Mouse (Mus musculus) limb, embryonic 14.5 days (tissue): ENCODE data around the gene Ddo. TPM values are rescaled to one million over a fixed set of nuclear protein-coding genes. Genes with fewer than 3 reads are reported as not detected.

Experiments
- ATAC-seq: fragments of 200-750 bp; cut with Nextera tagmentation; 2 replicates; pipeline ENCODE4 v1.8.0; 2017; ENCODE audit warnings: low read depth, moderate number of reproducible peaks, moderate TSS enrichment; ENCODE audit not compliant: low FRiP score
- DNase-seq: peaks from one replicate; pipeline ENCODE4 v3.0.0-alpha.2; 2015; ENCODE audit warnings: low spot score
- H3K27ac ChIP-seq: fragments of 300-500 bp; sonication (generic); replicated peaks from 2 replicates; pipeline ENCODE4 v1.5.1; 2014; ENCODE audit warnings: low read depth, mild to moderate bottlenecking, low read length, moderate library complexity, mixed read lengths
- H3K27me3 ChIP-seq: fragments of 300-500 bp; sonication (generic); 2 replicates; pipeline ENCODE4 v1.6.1; 2014; ENCODE audit warnings: low read length, mixed read lengths; ENCODE audit not compliant: control insufficient read depth, insufficient read depth
- H3K36me3 ChIP-seq: fragments of 300-500 bp; sonication (generic); 2 replicates; pipeline ENCODE4 v1.6.1; 2014; ENCODE audit warnings: mild to moderate bottlenecking, low read length, moderate library complexity, mixed read lengths; ENCODE audit not compliant: control insufficient read depth, insufficient read depth
- H3K4me1 ChIP-seq: fragments of 300-500 bp; sonication (generic); 2 replicates; pipeline ENCODE4 v1.6.1; 2014; ENCODE audit warnings: antibody characterized with exemption, low read length, mixed read lengths; ENCODE audit not compliant: control insufficient read depth, insufficient read depth
- H3K4me2 ChIP-seq: fragments of 300-500 bp; sonication (generic); replicated peaks from 2 replicates; pipeline ENCODE4 v1.6.1; 2014; ENCODE audit warnings: low read depth, mild to moderate bottlenecking, low read length, moderate library complexity; ENCODE audit not compliant: severe bottlenecking
- H3K4me3 ChIP-seq: fragments of 300-500 bp; sonication (generic); replicated peaks from 2 replicates; pipeline ENCODE4 v1.5.1; 2014; ENCODE audit warnings: low read length
- H3K9ac ChIP-seq: fragments of 300-500 bp; sonication (generic); 2 replicates; pipeline ENCODE4 v1.6.1; 2014; ENCODE audit warnings: mild to moderate bottlenecking, low read depth, low read length, moderate library complexity; ENCODE audit not compliant: severe bottlenecking
- H3K9me3 ChIP-seq: fragments of 300-500 bp; sonication (generic); 2 replicates; pipeline ENCODE4 v1.6.1; 2016; ENCODE audit warnings: low read length; ENCODE audit not compliant: control insufficient read depth
- POLR2A ChIP-seq: fragments of 200-500 bp; IDR thresholded peaks from 2 replicates; pipeline ENCODE4 v1.8.0; 2012; ENCODE audit warnings: inconsistent platforms, mild to moderate bottlenecking, moderate library complexity, borderline replicate concordance; ENCODE audit not compliant: insufficient read depth, insufficient read length; ENCODE audit errors: extremely low read depth
- WGBS: fragments of 180-500 bp; shearing (Covaris S2); extraction: QIAGEN DNeasy Blood & Tissue Kit; methylation state at CpG from one replicate; pipeline ENCODE4 v1.1.7; 2014; 5-methylcytosine and 5-hydroxymethylcytosine counted together
- polyA plus RNA-seq, 2 experiments: library from polyadenylated mRNA; depleted of rRNA in 1 of 2; stranded (reverse) in 1 of 2; unstranded in 1 of 2; fragments of >200 nt; fragmentation: Nextera tagmentation in 1 of 2; extraction: Ambion mirVana in 1 of 2; gene quantifications; 2 replicates each; pipeline versions ENCODE4 v1.2.1 to v1.2.3; 2012 to 2014

The Ddo gene
- polyA plus RNA-seq, 2 experiments, result 0.06 to 0.28 TPM

- H3K4me2 ChIP-seq, result no peak overlapping the region
- no peak overlapping the region for H3K27ac ChIP-seq
- no peak overlapping the region for H3K9ac ChIP-seq
- H3K27me3 ChIP-seq, result no peaks in the 10 kb centered on the region
- DNase-seq, result no peak
- no peak for TF ChIP-seq POLR2A
- H3K36me3 ChIP-seq, result no peaks in the 10 kb centered on the region
- ATAC-seq, result no peak
- H3K4me3 ChIP-seq, result no peak overlapping the region
- H3K4me1 ChIP-seq, result no peaks in the 10 kb centered on the region
- no peaks in the 10 kb centered on the region for H3K9me3 ChIP-seq
Observed at GRCm38 (mm10) chr10:40617973-40618372, 11.8 kb upstream of the Ddo start.

GRCm38 (mm10) chr10:40619760-40620159 lies 10.1 kb upstream of the Ddo start:
- H3K27ac ChIP-seq, result no peak overlapping the region
- H3K4me1 ChIP-seq, result no peaks in the 10 kb centered on the region
- DNase-seq (no peak), ATAC-seq (no peak)
- no peak overlapping the region for H3K9ac ChIP-seq
- H3K36me3 ChIP-seq, result no peaks in the 10 kb centered on the region
- no peak overlapping the region for H3K4me3 ChIP-seq
- WGBS, result 82% methylated on average over 1 of the region's 1 CpGs
- H3K27me3 ChIP-seq, result no peaks in the 10 kb centered on the region
- TF ChIP-seq POLR2A, result no peak
- H3K4me2 ChIP-seq, result no peak overlapping the region
- H3K9me3 ChIP-seq, result no peaks in the 10 kb centered on the region

- TF ChIP-seq POLR2A, result no peak
- Histone ChIP-seq H3K36me3 (no peaks in the 10 kb centered on the region), H3K27ac (no peak overlapping the region), H3K9ac (no peak overlapping the region), H3K9me3 (no peaks in the 10 kb centered on the region; the same call in 1 of the 2 replicates), H3K4me2 (no peak overlapping the region), H3K4me1 (no peaks in the 10 kb centered on the region), H3K4me3 (no peak overlapping the region), H3K27me3 (no peaks in the 10 kb centered on the region)
- 79% methylated on average over 7 of the region's 7 CpGs for WGBS
- DNase-seq (no peak), ATAC-seq (no peak)
Observed at GRCm38 (mm10) chr10:40629140-40629539, 671 bp upstream of the Ddo start.

- 74% methylated on average over 5 of the region's 5 CpGs for WGBS
- no peaks in the 10 kb centered on the region for H3K36me3 ChIP-seq
- H3K4me2 ChIP-seq, result no peak overlapping the region
- no peaks in the 10 kb centered on the region for H3K27me3 ChIP-seq
- H3K9me3 ChIP-seq, result no peaks in the 10 kb centered on the region; the same call in 1 of the 2 replicates
- TF ChIP-seq POLR2A, result no peak
- H3K27ac ChIP-seq, result no peak overlapping the region
- ATAC-seq (no peak), DNase-seq (no peak)
- H3K9ac ChIP-seq, result no peak overlapping the region
- no peak overlapping the region for H3K4me3 ChIP-seq
- H3K4me1 ChIP-seq, result no peaks in the 10 kb centered on the region
Observed at GRCm38 (mm10) chr10:40630457-40630856, 646 bp downstream of the Ddo start.

GRCm38 (mm10) chr10:40630961-40631360 lies 1.1 kb downstream of the Ddo start:
- no peak overlapping the region for H3K27ac ChIP-seq
- no peak overlapping the region for H3K9ac ChIP-seq
- no peak overlapping the region for H3K4me2 ChIP-seq
- WGBS, result 73% methylated on average over 9 of the region's 9 CpGs
- DNase-seq (no peak), ATAC-seq (no peak)
- no peaks in the 10 kb centered on the region for H3K36me3 ChIP-seq
- H3K27me3 ChIP-seq, result no peaks in the 10 kb centered on the region
- H3K9me3 ChIP-seq, result no peaks in the 10 kb centered on the region; the same call in 1 of the 2 replicates
- no peak overlapping the region for H3K4me3 ChIP-seq
- no peak for TF ChIP-seq POLR2A
- H3K4me1 ChIP-seq, result no peaks in the 10 kb centered on the region

GRCm38 (mm10) chr10:40632087-40632486 lies 2.3 kb downstream of the Ddo start:
- no peak for TF ChIP-seq POLR2A
- ATAC-seq, result no peak
- no peak for DNase-seq
- Histone ChIP-seq H3K4me2 (no peak overlapping the region), H3K4me1 (no peaks in the 10 kb centered on the region), H3K9me3 (no peaks in the 10 kb centered on the region; the same call in 1 of the 2 replicates), H3K9ac (no peak overlapping the region), H3K27ac (no peak overlapping the region), H3K27me3 (no peaks in the 10 kb centered on the region), H3K4me3 (no peak overlapping the region), H3K36me3 (no peaks in the 10 kb centered on the region)
- 90% methylated on average over 3 of the region's 3 CpGs for WGBS
